Mouse (Mus musculus): ENCODE data around the gene Tspan10. TPM values are rescaled to one million over a fixed set of nuclear protein-coding genes. Genes with fewer than 3 reads are reported as not detected.
"Not testable (repeated sequence)": the region's sequence is repeated elsewhere in the genome, so short reads cannot be mapped to it uniquely, and the experiment has no call there.

The Tspan10 gene
- not detected in 2 replicates for polyA plus RNA-seq (2015; fragmentation: Nextera tagmentation; extraction: Ambion mirVana)

GRCm38 (mm10) chr11:120442344-120442743 lies at the start of gene Tspan10:
Gene Tspan10 (plus strand): TSS chr11:120442644.
- ATAC-seq (ENCODE audit: insufficient read depth, low FRiP score, low read depth): no peak

GRCm38 (mm10) chr11:120395661-120396060 lies 46.8 kb upstream of the Tspan10 start:
- H3K4me2 ChIP-seq: no peak overlapping the region
- no peak overlapping the region for H3K27ac ChIP-seq
- H3K9ac ChIP-seq: no peak overlapping the region
- peaks cover 12% of the 10 kb centered on the region for H3K36me3 ChIP-seq
- WGBS: 80% methylated on average over 4 of the region's 4 CpGs
- ATAC-seq (ENCODE audit: insufficient read depth, low FRiP score, low read depth): no peak
- H3K9me3 ChIP-seq: no peaks in the 10 kb centered on the region
- H3K4me3 ChIP-seq (replicated peaks): no peak overlapping the region
- no peaks in the 10 kb centered on the region for H3K27me3 ChIP-seq (replicated peaks)
- no peaks in the 10 kb centered on the region for H3K4me1 ChIP-seq

More at GRCm38 (mm10) chr11:120442344-120442743, at the start of gene Tspan10:
- H3K27ac ChIP-seq: no peak within 1 kb of the TSS
- no peaks in the 10 kb centered on the region for H3K27me3 ChIP-seq (replicated peaks)
- WGBS: 93% methylated on average over 3 of the region's 3 CpGs
- no peak within 1 kb of the TSS for H3K4me2 ChIP-seq
- H3K9ac ChIP-seq: no peak within 1 kb of the TSS
- no peaks in the 10 kb centered on the region for H3K36me3 ChIP-seq
- H3K4me3 ChIP-seq (replicated peaks): no peak within 1 kb of the TSS
- no peaks in the 10 kb centered on the region for H3K9me3 ChIP-seq
- H3K4me1 ChIP-seq: no peaks in the 10 kb centered on the region

GRCm38 (mm10) chr11:120397602-120398001 lies 44.8 kb upstream of the Tspan10 start:
- Histone ChIP-seq H3K9me3 (no peaks in the 10 kb centered on the region), H3K4me1 (no peaks in the 10 kb centered on the region), H3K27me3 (replicated peaks) (no peaks in the 10 kb centered on the region), H3K27ac (no peak overlapping the region), H3K4me3 (replicated peaks) (no peak overlapping the region), H3K36me3 (peaks cover 21% of the 10 kb centered on the region), H3K9ac (no peak overlapping the region), H3K4me2 (no peak overlapping the region)
- WGBS: 68% methylated on average over 2 of the region's 2 CpGs
- no peak for ATAC-seq (ENCODE audit: insufficient read depth, low FRiP score, low read depth)

DNA sequence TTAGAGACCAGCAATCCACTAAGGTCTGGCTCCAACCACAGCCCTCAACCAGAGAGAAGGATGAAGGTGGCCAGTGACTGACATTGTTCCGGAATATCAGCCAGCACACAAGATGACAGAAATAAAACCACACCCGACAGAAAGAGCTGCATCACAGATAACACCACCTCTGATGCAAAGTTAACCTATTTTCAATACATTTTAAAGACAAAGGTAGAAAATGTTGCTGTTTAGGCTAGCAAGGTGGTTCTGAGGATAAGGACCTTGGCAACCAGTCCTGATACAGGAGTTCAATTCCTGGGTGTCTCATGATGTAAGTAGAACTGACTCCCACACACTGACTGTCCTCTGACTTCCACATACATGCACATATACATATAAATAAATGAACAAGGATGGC lies 43.1 kb upstream of the Tspan10 start:
- WGBS: 94% methylated on average over 2 of the region's 2 CpGs
- Histone ChIP-seq H3K9me3 (no peaks in the 10 kb centered on the region), H3K4me3 (replicated peaks) (no peak overlapping the region), H3K27me3 (replicated peaks) (no peaks in the 10 kb centered on the region), H3K4me2 (no peak overlapping the region), H3K27ac (no peak overlapping the region), H3K36me3 (peaks cover 33% of the 10 kb centered on the region), H3K9ac (no peak overlapping the region), H3K4me1 (no peaks in the 10 kb centered on the region)
- no peak for ATAC-seq (ENCODE audit: insufficient read depth, low FRiP score, low read depth)

GRCm38 (mm10) chr11:120404814-120405213 lies 37.6 kb upstream of the Tspan10 start:
- WGBS: 100% methylated on average over 1 of the region's 1 CpGs
- Histone ChIP-seq H3K9ac (no peak overlapping the region), H3K4me2 (no peak overlapping the region), H3K36me3 (peaks cover 68% of the 10 kb centered on the region), H3K27ac (no peak overlapping the region), H3K4me1 (no peaks in the 10 kb centered on the region), H3K4me3 (replicated peaks) (no peak overlapping the region), H3K27me3 (replicated peaks) (no peaks in the 10 kb centered on the region), H3K9me3 (no peaks in the 10 kb centered on the region)
- ATAC-seq (ENCODE audit: insufficient read depth, low FRiP score, low read depth): no peak

- no peak overlapping the region for H3K4me2 ChIP-seq
- H3K27me3 ChIP-seq (replicated peaks): no peaks in the 10 kb centered on the region
- H3K36me3 ChIP-seq: peaks cover 70% of the 10 kb centered on the region
- H3K9ac ChIP-seq: no peak overlapping the region
- no peak overlapping the region for H3K27ac ChIP-seq
- ATAC-seq (ENCODE audit: insufficient read depth, low FRiP score, low read depth): peak; percentile 65; the same call in 1 of the 2 replicates
- H3K4me1 ChIP-seq: no peaks in the 10 kb centered on the region
- H3K4me3 ChIP-seq (replicated peaks): no peak overlapping the region
- H3K9me3 ChIP-seq: no peaks in the 10 kb centered on the region
- 85% methylated on average over 3 of the region's 3 CpGs for WGBS
These were observed 36.6 kb upstream of the Tspan10 start for GRCm38 (mm10) chr11:120405867-120406266.

DNA sequence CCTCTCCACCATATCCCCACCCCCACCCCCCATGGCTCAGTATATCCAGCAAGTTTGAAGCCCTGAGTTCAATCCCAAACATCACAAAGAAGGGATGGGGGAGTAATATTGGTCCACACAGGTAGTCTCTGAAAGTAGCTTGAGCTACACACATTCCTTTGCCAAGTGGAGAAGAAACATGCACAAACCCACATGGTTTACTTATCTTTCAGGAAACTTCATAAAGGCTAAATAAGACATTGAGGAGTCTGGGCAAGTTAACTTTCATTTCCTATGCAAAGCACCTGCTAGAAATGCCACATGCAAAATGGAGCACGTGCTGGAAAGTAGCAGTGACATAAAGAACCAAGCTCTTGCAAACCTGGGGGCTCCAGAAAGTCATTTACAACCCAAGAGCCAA lies 36.0 kb upstream of the Tspan10 start:
- H3K27me3 ChIP-seq (replicated peaks): no peaks in the 10 kb centered on the region
- H3K9ac ChIP-seq: no peak overlapping the region
- H3K4me1 ChIP-seq: no peaks in the 10 kb centered on the region
- ATAC-seq (ENCODE audit: insufficient read depth, low FRiP score, low read depth): no peak
- H3K9me3 ChIP-seq: no peaks in the 10 kb centered on the region
- H3K4me3 ChIP-seq (replicated peaks): no peak overlapping the region
- no peak overlapping the region for H3K4me2 ChIP-seq
- peaks cover 72% of the 10 kb centered on the region for H3K36me3 ChIP-seq
- WGBS: 86% methylated on average over 1 of the region's 1 CpGs
- H3K27ac ChIP-seq: no peak overlapping the region

DNA sequence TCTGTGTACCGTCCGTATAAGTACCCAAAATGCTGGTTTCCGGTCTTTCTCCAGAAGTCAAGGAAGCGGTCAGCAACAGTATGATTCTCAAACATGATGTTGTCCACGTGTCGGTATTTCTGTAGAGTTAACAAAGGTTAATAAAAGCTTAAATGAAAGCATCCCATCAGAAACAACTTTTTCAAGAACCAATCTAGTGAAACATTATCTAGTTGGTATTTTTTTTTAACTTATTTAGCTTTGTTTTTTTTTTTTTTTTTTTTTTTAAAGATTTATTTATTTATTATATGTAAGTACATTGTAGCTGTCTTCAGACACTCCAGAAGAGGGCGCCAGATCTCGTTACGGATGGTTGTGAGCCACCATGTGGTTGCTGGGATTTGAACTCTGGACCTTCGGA lies 28.8 kb upstream of the Tspan10 start:
- not testable (repeated sequence) for H3K9ac ChIP-seq; H3K27ac ChIP-seq; H3K4me3 ChIP-seq (replicated peaks); H3K4me2 ChIP-seq; H3K27me3 ChIP-seq (replicated peaks); H3K4me1 ChIP-seq; H3K9me3 ChIP-seq; ATAC-seq (ENCODE audit: insufficient read depth, low FRiP score, low read depth)
- H3K36me3 ChIP-seq: peaks cover 66% of the 10 kb centered on the region
- WGBS: 96% methylated on average over 8 of the region's 10 CpGs

GRCm38 (mm10) chr11:120417852-120418251 lies 24.6 kb upstream of the Tspan10 start:
- 87% methylated on average over 7 of the region's 7 CpGs for WGBS
- H3K27ac ChIP-seq: no peak overlapping the region
- H3K4me3 ChIP-seq (replicated peaks): no peak overlapping the region
- no peak overlapping the region for H3K4me2 ChIP-seq
- H3K9me3 ChIP-seq: no peaks in the 10 kb centered on the region
- H3K4me1 ChIP-seq: peaks cover 4% of the 10 kb centered on the region; the same call in 1 of the 2 replicates
- H3K9ac ChIP-seq: no peak overlapping the region
- no peak for ATAC-seq (ENCODE audit: insufficient read depth, low FRiP score, low read depth)
- peaks cover 60% of the 10 kb centered on the region for H3K36me3 ChIP-seq
- H3K27me3 ChIP-seq (replicated peaks): no peaks in the 10 kb centered on the region

DNA sequence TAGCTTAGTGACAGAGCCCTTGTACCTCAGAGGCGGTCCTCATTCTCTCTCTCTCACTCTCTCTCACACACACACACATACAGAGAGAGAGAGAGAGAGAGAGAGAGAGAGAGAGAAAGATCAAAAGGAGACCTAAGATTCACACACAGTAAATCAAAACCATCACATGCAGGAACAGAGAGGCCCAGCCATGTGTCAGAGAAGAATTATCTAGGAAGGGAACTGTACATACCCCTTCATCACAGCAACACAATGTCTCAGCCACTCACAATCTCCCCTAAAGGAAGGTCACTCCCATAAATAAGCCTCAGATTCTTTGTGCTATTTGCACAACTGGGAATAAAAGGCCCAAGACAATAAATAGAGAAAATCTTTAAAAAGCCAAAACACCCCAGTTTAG lies 23.9 kb upstream of the Tspan10 start:
- no peak overlapping the region for H3K4me3 ChIP-seq (replicated peaks)
- H3K27ac ChIP-seq: no peak overlapping the region
- no peak overlapping the region for H3K9ac ChIP-seq
- ATAC-seq (ENCODE audit: insufficient read depth, low FRiP score, low read depth): no peak
- no peaks in the 10 kb centered on the region for H3K9me3 ChIP-seq
- peaks cover 55% of the 10 kb centered on the region for H3K36me3 ChIP-seq
- peaks cover 5% of the 10 kb centered on the region; the same call in 1 of the 2 replicates for H3K4me1 ChIP-seq
- no peaks in the 10 kb centered on the region for H3K27me3 ChIP-seq (replicated peaks)
- WGBS: 100% methylated on average over 1 of the region's 1 CpGs
- H3K4me2 ChIP-seq: no peak overlapping the region

DNA sequence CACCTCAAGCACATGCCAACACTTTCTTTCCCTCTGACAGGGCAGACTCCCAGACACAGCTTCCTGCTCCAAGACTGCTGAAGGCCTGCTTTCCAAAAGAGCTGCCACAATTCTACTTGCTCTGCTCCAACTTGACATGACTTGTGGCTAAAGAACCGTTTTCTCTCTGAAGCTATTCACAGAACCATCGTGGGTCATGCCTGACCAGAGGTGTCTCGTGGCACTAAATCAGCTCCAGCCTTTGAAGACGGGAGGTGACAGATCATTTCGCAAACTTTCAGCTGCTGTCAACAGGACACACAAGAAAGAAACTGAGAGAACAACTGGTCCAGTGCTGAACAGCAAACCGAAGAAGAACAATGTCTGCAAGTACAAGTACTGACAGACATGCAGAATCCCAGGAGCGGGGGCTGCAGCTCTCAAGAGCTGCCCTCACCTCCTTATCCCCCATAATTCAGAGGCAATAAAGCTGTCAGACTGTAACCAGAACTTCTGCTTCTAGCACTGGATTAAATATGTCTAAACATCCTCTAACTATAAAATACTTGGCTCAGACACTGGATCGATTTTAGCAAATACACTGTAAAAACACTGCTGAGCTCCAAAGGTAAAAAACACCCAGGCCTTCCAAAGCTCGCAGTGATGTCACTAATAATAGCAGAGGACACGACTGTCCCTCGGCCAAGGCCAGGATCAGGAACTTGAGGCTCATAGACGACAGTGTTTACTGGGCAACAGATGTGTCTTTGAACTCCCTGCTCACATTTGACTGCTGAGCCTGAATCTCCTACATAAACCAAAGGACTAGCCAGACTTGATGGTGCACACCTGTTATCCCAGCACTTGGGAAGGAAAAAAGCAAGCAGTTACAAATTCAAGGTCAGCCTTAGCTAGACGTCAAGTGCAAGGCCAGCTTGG lies 19.5 kb upstream of the Tspan10 start:
- Histone ChIP-seq H3K9me3 (no peaks in the 10 kb centered on the region), H3K4me3 (replicated peaks) (no peak overlapping the region), H3K27me3 (replicated peaks) (no peaks in the 10 kb centered on the region), H3K36me3 (peaks cover 55% of the 10 kb centered on the region), H3K4me1 (peaks cover 8% of the 10 kb centered on the region; the same call in 1 of the 2 replicates), H3K4me2 (no peak overlapping the region), H3K9ac (no peak overlapping the region), H3K27ac (peak overlapping the region; percentile 77)
- 47% methylated on average over 13 of the region's 13 CpGs for WGBS
- peak; percentile 68 for ATAC-seq (ENCODE audit: insufficient read depth, low FRiP score, low read depth)

DNA sequence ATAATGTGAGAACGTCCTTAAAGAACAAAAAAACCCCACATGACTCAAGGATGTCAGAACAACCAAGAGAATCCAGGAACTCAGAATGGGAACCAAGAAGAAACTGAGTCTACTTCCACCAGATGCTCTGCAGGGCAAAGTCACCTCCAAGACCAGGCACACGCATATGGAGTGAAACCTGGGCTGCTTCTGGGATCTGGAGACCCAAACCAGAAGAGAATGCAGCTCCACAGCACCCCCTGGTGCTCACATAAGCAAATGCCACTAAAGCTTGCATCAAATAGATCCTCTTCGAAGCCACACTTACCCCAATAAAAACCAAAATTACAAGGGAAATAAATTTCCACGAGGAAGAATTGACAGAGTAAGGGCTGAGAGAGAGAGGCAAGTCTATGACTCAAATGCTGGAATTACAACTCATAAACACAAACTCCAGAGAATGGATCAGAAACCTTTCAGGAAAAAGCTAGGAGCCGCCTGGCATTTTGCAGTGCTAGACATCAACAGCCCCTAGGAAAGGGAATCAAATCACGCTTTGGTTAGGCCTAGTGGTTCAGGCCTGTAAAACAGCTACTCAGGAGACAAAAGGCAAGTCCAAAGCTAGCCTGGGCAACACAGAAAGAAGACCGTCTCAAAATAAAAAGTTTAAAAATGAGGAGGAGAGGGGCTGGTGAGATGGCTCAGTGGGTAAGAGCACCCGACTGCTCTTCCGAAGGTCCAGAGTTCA lies 18.7 kb upstream of the Tspan10 start:
- Histone ChIP-seq H3K4me1 (peaks cover 8% of the 10 kb centered on the region; the same call in 1 of the 2 replicates), H3K4me2 (no peak overlapping the region), H3K36me3 (peaks cover 55% of the 10 kb centered on the region), H3K9me3 (no peaks in the 10 kb centered on the region), H3K9ac (no peak overlapping the region), H3K27ac (peak overlapping the region; percentile 57; the same call in 1 of the 2 replicates), H3K4me3 (replicated peaks) (no peak overlapping the region), H3K27me3 (replicated peaks) (no peaks in the 10 kb centered on the region)
- peak; percentile 39; the same call in 1 of the 2 replicates for ATAC-seq (ENCODE audit: insufficient read depth, low FRiP score, low read depth)
- WGBS: 53% methylated on average over 9 of the region's 9 CpGs
